Mouse (Mus musculus) thymus, postnatal 36 days (tissue): Measurements from ENCODE around the gene Hepacam2.
A peak's percentile ranks its signal among the peaks of the same experiment; 100 is the strongest.
"Not testable (repeated sequence)": the region's sequence is repeated elsewhere in the genome, so short reads cannot be mapped to it uniquely, and the experiment has no call there.

ENCODE experiments used
- DNase-seq, 2 experiments: peaks; one replicate each; pipeline ENCODE4 v3.0.0; 2022; ENCODE audit warnings: mixed read lengths in 2 of 2

Gene Hepacam2

DNA sequence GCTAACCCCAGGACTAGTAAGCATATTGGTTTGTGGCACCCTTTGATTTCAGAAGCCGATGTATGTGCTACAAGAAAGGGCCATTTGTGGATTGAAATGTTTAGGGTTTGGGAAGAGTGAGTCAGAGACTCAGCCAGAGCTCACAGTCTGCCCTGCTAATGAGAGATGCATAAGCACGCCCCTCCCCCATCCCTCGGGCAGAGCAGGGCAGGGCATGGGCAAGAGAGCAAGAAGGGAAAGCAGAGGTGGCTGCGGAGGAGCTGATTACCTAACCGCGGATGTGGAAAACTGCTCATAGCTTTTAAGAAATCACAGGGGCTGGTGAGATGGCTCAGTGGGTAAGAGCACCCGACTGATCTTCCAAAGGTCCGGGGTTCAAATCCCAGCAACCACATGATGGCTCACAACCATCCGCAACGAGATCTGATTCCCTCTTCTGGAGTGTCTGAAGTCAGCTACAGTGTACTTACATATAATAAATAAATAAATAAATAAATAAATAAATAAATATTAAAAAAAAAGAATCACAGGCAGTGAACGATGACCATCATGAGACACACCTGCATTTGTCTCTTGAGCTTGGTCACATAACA, 42.1 kb downstream of the Hepacam2 start:
- DNase-seq = no peak

GRCm38 (mm10) chr6:3454421-3454820, 43.7 kb downstream of the Hepacam2 start:
- DNase-seq = no peak

DNA sequence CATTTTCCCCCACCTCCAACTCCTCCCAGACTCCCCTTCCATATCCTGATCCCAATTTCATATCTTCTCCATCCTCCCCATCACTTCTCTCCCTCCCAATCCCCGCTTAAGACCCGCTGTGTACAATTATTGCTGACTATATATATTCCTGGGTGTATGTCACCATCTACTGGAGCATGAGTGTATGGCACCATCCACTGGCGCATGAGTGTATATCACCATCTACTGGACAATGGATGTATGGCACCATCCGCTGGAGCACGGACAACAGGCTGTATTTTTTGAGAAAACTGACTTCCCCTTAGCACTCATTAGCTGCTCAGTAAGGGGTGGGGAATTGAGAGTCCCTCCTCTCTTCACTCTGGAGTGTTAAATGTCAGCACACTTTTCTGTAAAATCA, 50.7 kb downstream of the Hepacam2 start:
- DNase-seq = peak; percentile 42 to 48

DNA sequence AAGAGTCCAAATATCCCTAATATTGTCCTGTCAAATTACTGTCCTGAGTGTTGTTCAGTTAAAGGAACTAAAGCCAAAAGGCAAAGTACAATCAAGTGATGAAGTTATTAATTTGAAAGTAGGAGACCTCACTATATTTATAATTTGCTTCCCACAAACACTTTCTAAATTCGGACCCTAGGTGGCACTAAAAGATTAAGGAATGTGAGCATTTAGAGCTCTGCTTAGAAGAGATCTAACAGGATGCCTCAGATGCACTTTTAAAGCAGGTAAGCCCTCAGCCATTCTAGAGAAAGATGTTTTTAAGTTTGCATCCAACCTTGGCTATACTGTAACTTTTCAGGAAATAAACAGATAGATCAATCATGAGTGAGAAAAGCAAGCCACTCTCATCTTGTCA, 54.2 kb downstream of the Hepacam2 start:
- no peak for DNase-seq

GRCm38 (mm10) chr6:3436087-3436486, 62.0 kb downstream of the Hepacam2 start:
- DNase-seq = no peak

DNA sequence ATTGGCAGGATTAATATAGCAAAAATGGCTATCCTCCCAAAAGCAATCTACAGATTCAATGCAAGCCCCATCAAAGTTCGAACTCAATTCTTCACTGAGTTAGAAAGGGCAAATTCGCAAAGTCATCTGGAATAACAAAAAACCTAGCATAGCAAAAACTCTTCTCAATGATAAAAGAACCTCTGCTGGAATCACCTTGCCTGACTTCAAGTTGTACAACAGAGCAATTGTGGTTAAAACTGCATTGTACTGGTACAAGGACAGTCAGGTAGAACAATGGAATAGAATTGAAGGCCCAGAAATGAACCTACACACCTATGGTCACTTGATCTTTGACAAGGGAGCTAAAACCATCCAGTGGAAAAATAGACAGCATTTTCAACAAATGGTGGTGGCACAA, 67.1 kb downstream of the Hepacam2 start:
- DNase-seq = not testable (repeated sequence)

GRCm38 (mm10) chr6:3427047-3427446, 71.1 kb downstream of the Hepacam2 start:
- DNase-seq = no peak

DNA sequence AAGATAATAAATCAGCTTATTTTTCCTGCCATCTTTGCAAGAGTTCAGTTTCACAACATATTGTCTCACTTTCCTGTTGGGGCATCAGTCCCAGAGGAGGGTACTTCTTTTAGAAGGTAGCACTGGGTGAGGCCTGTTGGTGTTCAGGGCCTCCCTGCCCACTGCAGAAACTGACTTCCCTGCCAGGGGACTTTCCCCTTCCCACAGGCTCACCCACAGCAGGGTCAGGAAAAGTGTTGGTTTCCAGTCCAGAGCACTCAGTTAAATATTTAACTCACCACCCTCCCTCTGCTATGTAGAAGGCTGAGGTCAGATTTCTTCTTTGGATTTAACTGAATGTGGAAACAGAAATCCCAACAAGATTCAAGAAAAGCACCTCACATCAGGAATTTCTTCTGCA, 72.8 kb downstream of the Hepacam2 start:
- DNase-seq = not testable (repeated sequence)

DNA sequence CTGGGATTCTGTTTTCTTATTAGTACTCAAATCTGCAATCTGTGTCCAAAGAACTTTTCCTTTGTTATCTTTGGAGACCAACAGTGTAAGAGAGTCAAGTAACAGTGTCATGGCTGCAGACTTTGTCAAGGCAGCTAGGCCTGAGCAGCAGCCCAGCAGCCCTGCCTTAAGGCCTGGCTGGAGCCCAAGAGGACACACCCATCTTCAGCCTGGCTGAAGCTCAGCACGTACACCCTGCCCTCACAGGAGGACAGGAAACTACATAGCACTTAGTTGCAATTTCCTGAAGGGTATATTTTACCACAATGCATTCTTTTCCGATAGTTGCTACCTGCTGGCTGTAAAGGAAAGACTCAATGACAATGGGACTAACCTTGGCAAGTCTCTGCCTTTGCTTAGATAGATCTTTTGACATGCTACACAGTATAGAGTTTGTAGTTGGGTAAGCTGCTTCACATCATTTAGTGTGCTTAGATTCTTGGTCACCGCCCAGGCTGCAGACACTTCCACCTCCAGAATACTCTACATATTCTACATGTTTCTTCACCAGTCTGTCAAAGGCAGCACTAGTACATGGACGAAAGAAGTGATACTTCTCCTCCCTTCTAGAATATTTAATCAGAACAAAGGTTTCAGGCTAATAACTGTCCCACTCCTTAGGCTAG, 73.4 kb downstream of the Hepacam2 start:
- not testable (repeated sequence) for DNase-seq
